Mouse (Mus musculus): ENCODE measurements around the gene Pibf1.
A peak's percentile ranks its signal among the peaks of the same experiment; 100 is the strongest.

Pibf1 gene

GRCm38 (mm10) chr14:99099267-99099966, at the start of gene Pibf1, which contains the start of gene Dis3:
Gene Pibf1, plus strand, starts transcription at chr14:99099424.
Gene Dis3, minus strand, starts transcription at chr14:99099770.
- DNase-seq (ENCODE audit: low read depth) = peak; percentile 94

DNA sequence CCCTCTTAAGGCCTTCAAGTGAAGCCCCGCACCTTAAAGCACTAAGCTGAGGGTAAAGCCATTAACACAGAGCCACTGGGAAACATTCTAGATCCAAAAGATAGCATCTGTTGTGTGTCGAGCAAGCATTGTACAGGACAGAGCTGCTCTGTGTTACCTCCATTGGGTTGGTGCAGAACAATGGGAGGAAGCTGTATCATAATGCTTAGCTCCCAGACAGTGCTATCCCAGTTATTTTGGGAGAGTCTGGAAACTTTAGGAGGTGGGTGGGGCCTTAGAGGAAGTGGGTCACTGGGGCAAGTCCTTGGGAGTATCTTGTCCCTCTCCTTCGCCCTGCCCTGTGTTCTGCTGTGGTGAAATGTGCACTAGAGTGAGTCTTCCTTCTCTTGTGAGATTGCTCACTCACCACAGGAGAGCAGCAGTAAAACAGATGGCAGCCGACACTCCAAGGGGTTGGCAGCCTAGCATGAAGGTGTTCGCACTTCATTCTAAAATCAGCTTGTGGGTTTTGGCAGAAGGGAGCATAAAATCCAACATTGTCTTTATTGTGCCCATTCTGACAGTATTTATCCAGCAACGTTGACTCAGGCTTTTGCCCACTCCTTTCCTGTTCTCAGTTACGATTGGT, 40.2 kb upstream of the Pibf1 start:
- DNase-seq (ENCODE audit: low read depth) = no peak

- no peak for DNase-seq (ENCODE audit: low read depth)
Measured at GRCm38 (mm10) chr14:99060616-99061015, 38.6 kb upstream of the Pibf1 start.

- no peak for DNase-seq (ENCODE audit: low read depth)
Measured at GRCm38 (mm10) chr14:99063091-99063490, 36.1 kb upstream of the Pibf1 start.

DNA sequence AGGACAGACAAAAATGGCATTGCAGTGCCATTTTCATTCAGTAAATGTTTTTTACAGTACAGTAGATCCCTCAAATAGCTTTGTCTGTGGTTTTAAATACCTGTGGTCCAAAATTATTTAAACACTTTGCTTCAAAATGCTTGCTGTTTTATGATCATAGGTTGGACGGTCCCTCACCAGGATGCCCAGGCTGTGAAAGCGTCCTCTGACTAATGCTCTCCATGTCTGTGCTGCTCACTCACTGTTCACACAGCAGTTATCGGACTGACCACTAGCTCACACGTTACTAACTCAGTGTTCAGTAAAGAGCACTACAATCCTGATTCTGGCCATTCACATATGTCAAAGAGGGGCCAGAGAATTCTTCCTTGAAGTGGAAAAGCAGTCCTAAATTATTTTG, 28.1 kb upstream of the Pibf1 start:
- peak; percentile 44 for DNase-seq (ENCODE audit: low read depth)

- no peak for DNase-seq (ENCODE audit: low read depth)
Measured at GRCm38 (mm10) chr14:99088947-99089346, 10.3 kb upstream of the Pibf1 start.

DNA sequence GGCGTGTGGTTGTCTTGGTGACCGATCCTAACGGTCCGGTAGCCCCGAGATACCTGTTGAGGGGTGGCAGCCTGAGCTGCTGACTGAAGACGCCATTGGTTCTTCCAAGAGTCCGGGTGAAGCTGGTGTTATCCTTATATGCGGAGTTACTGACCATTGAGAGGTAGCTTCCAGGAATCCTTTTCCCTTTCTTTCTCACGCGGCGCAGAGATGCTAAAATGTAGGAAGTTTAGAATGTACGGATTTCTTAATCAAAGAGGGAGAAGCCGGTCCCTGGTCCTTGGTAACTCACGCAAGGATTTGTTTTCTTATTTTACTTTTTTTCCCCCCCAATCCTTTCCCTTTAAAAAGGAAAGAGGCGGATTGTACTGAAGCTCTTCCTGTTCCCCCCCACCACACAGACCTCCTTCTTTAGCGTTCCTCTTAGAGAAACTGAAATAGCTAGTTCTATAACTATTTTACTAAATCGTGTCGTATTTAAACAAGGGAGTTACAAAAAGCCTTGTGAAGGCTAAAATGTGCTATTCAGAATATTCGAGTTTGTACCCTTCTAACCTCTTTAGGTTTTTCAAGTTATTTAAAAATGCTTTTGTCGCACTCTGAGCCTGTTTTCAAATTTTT, 853 bp downstream of the Pibf1 start:
- peak; percentile 8 for DNase-seq (ENCODE audit: low read depth)

GRCm38 (mm10) chr14:99103050-99103449, 3.8 kb downstream of the Pibf1 start:
- DNase-seq (ENCODE audit: low read depth) = no peak

GRCm38 (mm10) chr14:99104542-99105123, 5.4 kb downstream of the Pibf1 start:
- DNase-seq (ENCODE audit: low read depth) = no peak

DNA sequence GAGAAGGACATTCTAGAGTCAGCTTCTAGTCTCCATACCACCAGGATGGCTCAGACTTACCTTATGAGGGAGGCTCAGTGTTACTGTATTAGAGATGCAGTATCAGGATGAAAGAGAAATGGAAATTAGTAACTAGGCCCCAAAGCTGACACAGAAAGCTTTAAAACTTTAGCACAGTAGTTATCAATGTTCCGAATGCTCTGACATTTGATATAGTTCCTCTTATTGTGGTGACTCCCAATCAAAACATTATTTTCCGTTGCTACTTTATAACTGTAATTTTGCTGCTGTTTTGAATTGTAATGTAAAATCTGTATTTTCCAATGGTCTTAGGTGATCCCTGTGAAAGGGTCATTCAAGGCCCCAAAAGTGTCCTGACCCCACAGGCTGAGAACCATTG, 7.4 kb downstream of the Pibf1 start:
- no peak for DNase-seq (ENCODE audit: low read depth)

- DNase-seq (ENCODE audit: low read depth) = no peak
Measured at GRCm38 (mm10) chr14:99107631-99108187, 8.5 kb downstream of the Pibf1 start.

GRCm38 (mm10) chr14:99108762-99109161, 9.5 kb downstream of the Pibf1 start:
- no peak for DNase-seq (ENCODE audit: low read depth)

DNA sequence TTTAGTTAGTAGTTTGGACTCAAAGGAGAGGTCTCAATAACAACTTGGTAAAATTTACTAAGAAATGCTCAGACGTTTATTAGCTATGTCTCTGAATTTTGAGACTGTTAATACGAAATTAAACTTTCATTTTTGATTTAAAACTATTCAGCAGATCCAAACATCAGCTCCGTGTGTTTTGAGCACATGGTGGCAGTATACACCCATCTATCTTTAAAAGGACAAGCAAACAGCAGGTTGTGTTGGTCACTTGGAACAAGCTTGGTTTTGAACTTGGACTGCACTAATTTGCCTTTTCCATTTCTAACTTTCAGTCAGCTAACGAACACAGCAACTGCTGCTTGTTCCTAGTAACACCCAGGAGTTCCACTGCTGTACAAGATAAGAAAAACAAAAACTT, 18.4 kb downstream of the Pibf1 start:
- DNase-seq (ENCODE audit: low read depth) = no peak

- no peak for DNase-seq (ENCODE audit: low read depth)
Measured at GRCm38 (mm10) chr14:99121584-99122339, 22.5 kb downstream of the Pibf1 start.

DNA sequence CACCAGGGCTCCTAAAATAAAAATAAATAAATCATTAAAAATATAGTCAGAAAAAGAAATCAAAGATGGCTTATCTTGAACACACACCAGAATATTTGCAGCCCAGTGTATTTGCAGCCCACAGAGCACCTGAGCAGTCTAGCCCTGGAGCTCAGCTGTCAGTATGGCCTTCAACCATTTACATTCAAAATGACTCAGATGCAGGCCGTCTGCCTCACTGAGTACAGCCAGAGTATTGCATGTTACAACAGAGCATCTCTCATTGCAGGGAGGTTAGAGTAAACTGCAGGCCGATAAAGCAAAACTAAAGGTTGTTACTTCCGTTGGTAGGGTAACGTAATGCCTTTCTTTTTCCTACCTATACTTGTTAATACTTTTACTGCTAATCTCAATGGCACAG, 24.9 kb downstream of the Pibf1 start:
- no peak for DNase-seq (ENCODE audit: low read depth)

DNA sequence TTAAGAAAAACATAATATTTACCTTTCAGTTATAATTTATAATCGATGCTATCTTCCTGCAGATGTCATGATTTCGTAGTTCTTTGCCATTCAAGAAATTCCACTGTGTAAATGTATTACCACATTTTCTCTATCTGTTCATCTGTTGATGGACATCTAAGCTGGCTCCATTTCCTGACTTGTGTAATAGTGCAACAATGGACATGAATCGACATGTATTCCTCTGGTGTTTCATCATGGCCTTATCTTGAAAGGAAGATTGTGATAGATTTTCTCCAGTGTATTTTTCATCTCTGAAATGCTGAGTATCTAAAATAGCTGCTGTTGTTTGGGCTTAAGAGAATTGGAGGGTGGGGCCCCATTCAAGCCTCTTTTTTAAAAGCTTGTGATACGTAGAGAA, 27.5 kb downstream of the Pibf1 start:
- DNase-seq (ENCODE audit: low read depth) = no peak

- DNase-seq (ENCODE audit: low read depth) = no peak
Measured at GRCm38 (mm10) chr14:99127509-99127908, 28.3 kb downstream of the Pibf1 start.

DNA sequence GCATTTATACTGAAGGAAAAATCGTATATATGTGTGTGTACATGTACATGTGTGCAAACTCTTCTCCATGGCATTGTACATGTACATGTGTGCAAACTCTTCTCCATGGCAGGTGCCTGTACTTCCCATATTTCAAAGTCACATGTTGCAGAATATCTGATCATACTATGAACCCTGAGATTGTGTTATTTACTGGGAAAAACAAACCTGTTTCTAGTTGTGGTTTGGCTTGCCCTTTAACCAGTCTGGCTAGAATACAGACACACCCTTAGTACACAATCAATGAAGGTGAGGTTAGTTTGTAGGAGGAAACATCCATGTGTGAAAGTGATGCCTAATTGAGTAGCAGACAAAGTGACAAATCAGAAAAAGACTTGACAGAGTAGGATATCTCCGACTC, 29.8 kb downstream of the Pibf1 start:
- no peak for DNase-seq (ENCODE audit: low read depth)

- DNase-seq (ENCODE audit: low read depth) = no peak
Measured at GRCm38 (mm10) chr14:99134048-99134447, 34.8 kb downstream of the Pibf1 start.

- DNase-seq (ENCODE audit: low read depth) = no peak
Measured at GRCm38 (mm10) chr14:99135761-99136160, 36.5 kb downstream of the Pibf1 start.

DNA sequence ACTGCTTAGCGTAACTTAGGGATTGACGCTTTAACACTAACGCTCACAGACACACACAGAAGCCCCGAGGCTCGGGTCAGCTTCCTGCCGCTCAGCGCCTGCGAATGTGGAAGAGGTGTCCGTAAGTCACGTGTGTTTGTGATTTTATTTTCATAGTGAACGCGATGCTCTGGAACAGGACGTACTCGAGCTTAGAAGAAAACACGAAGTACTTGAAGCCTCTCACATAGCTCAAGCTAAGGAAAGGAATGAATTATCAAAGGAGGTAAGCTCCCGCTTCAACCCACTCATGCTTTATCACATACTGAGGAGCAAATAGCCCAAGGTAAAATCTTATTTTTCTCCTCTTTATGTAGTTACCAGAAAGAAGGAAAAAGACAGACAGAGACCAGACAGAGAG, 37.1 kb downstream of the Pibf1 start:
- no peak for DNase-seq (ENCODE audit: low read depth)

DNA sequence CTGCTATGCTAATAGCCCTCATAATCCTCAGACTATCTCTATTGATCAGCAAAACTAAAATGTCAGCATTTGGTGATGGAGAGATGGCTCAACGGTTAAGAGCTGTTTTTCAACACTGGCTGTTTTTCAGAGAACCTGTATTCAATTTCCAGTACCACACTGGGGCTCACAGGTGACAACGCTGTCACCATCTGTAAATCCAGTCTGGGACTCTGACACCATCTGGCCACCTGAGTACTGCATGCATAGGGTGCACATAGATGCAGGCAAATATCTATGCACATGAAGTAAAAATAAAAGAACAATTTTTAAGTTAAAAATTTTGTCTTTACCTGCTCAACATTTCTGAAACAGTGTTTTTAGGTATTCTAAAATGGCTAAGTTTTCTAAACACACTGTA, 40.8 kb downstream of the Pibf1 start:
- no peak for DNase-seq (ENCODE audit: low read depth)
